Mouse (Mus musculus): ENCODE measurements at regions not wholly inside any gene's neighbourhood (a gene's known extent, or its start where the extent isn't known, plus 50 kb on each side); places are given as distances from the start of the nearest gene placed in this dataset.

GRCm38 (mm10) chr2:75557392-75557791, 101.7 kb upstream of the Hnrnpa3 start:
- H3K27ac ChIP-seq (ENCODE audit: control insufficient read depth, low read depth, low read length) = no peak overlapping the region
- H3K79me2 ChIP-seq (ENCODE audit: control insufficient read depth, insufficient read depth, low read length, poor library complexity) = no peaks in the 10 kb centered on the region
- peaks cover 3 to 4% of the 10 kb centered on the region in 2 experiments for H3K27me3 ChIP-seq (ENCODE audit: control insufficient read depth in 1 of 2, insufficient read depth in 2 of 2, low read length in 2 of 2)
- H3K4me1 ChIP-seq (ENCODE audit: control insufficient read depth in 1 of 2, insufficient read depth in 2 of 2, low read length in 2 of 2) = no peaks in the 10 kb centered on the region
- no peaks in the 10 kb centered on the region for H3K9me3 ChIP-seq (replicated peaks; ENCODE audit: insufficient read depth, low read length)
- no peak for DNase-seq (ENCODE audit: low read depth, low spot score)
- no peaks in the 10 kb centered on the region for H3K36me3 ChIP-seq (ENCODE audit: control insufficient read depth in 1 of 2, insufficient read depth in 2 of 2, low read length in 2 of 2)
- TF ChIP-seq POLR2A (IDR thresholded peaks at IDR 0.05; ENCODE audit: control insufficient read depth in 1 of 2, insufficient read depth in 1 of 2, low read depth in 1 of 2, low read length in 2 of 2, poor library complexity in 1 of 2) (no peak), USF2 (IDR thresholded peaks at IDR 0.05; ENCODE audit: borderline replicate concordance in 1 of 2, insufficient read depth in 1 of 2, low read depth in 1 of 2, low read length in 2 of 2) (no peak), MAFK (IDR thresholded peaks at IDR 0.05; ENCODE audit: borderline replicate concordance, low read depth, low read length) (no peak), MAX (IDR thresholded peaks at IDR 0.05; ENCODE audit: low read length) (no peak), HCFC1 (IDR thresholded peaks at IDR 0.05; ENCODE audit: low read depth, low read length) (no peak), GABPA (IDR thresholded peaks at IDR 0.05; ENCODE audit: low read depth, low read length) (no peak), TCF12 (IDR thresholded peaks at IDR 0.05; ENCODE audit: low read depth, low read length) (no peak), RAD21 (IDR thresholded peaks at IDR 0.05; ENCODE audit: low read depth, low read length) (no peak), SIN3A (IDR thresholded peaks at IDR 0.05; ENCODE audit: low read length) (no peak), ZC3H11A (IDR thresholded peaks at IDR 0.05; ENCODE audit: low read depth, low read length) (no peak), ZMIZ1 (IDR thresholded peaks at IDR 0.05; ENCODE audit: low read depth, low read length) (no peak), MYB (IDR thresholded peaks at IDR 0.05; ENCODE audit: low read depth, low read length) (no peak), USF1 (IDR thresholded peaks at IDR 0.05; ENCODE audit: low read depth, low read length) (no peak), EP300 (IDR thresholded peaks at IDR 0.05; ENCODE audit: low read depth in 1 of 2, low read length in 2 of 2) (no peak), JUND (IDR thresholded peaks at IDR 0.05; ENCODE audit: low read depth, low read length) (no peak), NELFE (IDR thresholded peaks at IDR 0.05; ENCODE audit: low read depth, low read length) (no peak), TAL1 (IDR thresholded peaks at IDR 0.05; ENCODE audit: low read length) (no peak)
- no peak overlapping the region for H3K4me3 ChIP-seq (ENCODE audit: control insufficient read depth in 1 of 2, insufficient read depth in 1 of 2, low read depth in 2 of 2, low read length in 2 of 2)
- no peak overlapping the region for H3K9ac ChIP-seq (ENCODE audit: control insufficient read depth, low read depth, low read length, poor library complexity, severe bottlenecking)

- Histone ChIP-seq H3K4me1 (ENCODE audit: control insufficient read depth in 1 of 2, insufficient read depth in 2 of 2, low read length in 2 of 2) (peaks cover 0 to 8% of the 10 kb centered on the region in 2 experiments; a peak in 2 of 4 replicates), H3K36me3 (ENCODE audit: control insufficient read depth in 1 of 2, insufficient read depth in 2 of 2, low read length in 2 of 2) (peaks cover 0 to 3% of the 10 kb centered on the region in 2 experiments; a peak in 1 of 4 replicates), H3K4me3 (ENCODE audit: control insufficient read depth in 1 of 2, insufficient read depth in 1 of 2, low read depth in 2 of 2, low read length in 2 of 2) (no peak overlapping the region), H3K27me3 (ENCODE audit: control insufficient read depth in 1 of 2, insufficient read depth in 2 of 2, low read length in 2 of 2) (peaks cover 3 to 4% of the 10 kb centered on the region in 2 experiments), H3K79me2 (ENCODE audit: control insufficient read depth, insufficient read depth, low read length, poor library complexity) (no peaks in the 10 kb centered on the region), H3K9ac (ENCODE audit: control insufficient read depth, low read depth, low read length, poor library complexity, severe bottlenecking) (no peak overlapping the region), H3K9me3 (replicated peaks; ENCODE audit: insufficient read depth, low read length) (no peaks in the 10 kb centered on the region), H3K27ac (ENCODE audit: control insufficient read depth, low read depth, low read length) (no peak overlapping the region)
- no peak for TF ChIP-seq GATA1 (IDR thresholded peaks at IDR 0.05; ENCODE audit: low read depth, low read length)
- TF ChIP-seq NELFE (IDR thresholded peaks at IDR 0.05; ENCODE audit: low read depth, low read length) = no peak
- no peak for TF ChIP-seq MYC (IDR thresholded peaks at IDR 0.05; ENCODE audit: low read depth, low read length)
- TF ChIP-seq USF2 (IDR thresholded peaks at IDR 0.05; ENCODE audit: borderline replicate concordance in 1 of 2, insufficient read depth in 1 of 2, low read depth in 1 of 2, low read length in 2 of 2) = no peak
- TF ChIP-seq TAL1 (IDR thresholded peaks at IDR 0.05; ENCODE audit: low read length) = no peak
- no peak for TF ChIP-seq SMC3 (IDR thresholded peaks at IDR 0.05; ENCODE audit: low read depth, low read length)
- no peak for TF ChIP-seq HCFC1 (IDR thresholded peaks at IDR 0.05; ENCODE audit: low read depth, low read length)
- no peak for TF ChIP-seq CHD1 (IDR thresholded peaks at IDR 0.05; ENCODE audit: low read depth, low read length)
- no peak for DNase-seq (ENCODE audit: low read depth, low spot score)
Observed at GRCm38 (mm10) chr2:75559920-75560319, 99.1 kb upstream of the Hnrnpa3 start.

Measured in MEL (cell line).